Mouse (Mus musculus): ENCODE data around the gene Obp1a. TPM values are rescaled to one million over a fixed set of nuclear protein-coding genes. Genes with fewer than 3 reads are reported as not detected.

Obp1a gene
- polyA plus RNA-seq (2012; rRNA removed; ENCODE audit: low replicate concordance), result not detected in 2 replicates

DNA sequence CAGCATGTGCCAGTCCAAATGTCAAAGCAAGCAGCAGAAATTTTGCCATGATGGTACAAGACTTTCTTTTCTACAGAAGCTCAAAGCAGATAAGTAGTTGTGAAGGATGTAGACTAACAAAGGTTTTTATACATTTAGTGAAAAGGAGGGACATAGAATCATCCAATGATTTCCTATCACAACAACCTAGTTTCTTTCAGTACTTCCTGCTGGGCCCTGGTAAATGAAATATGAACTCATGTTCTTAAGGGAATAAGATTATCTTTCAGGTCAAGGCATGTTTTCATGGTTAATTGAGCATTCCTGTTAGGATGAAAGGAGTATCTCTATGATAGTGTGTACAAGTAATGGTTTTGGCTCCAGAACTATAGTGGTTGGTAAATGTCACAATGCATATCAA is at the start of gene Obp1a:
Obp1a (minus strand) TSS at position 101 of the 400 bp plus-strand sequence.

DNA sequence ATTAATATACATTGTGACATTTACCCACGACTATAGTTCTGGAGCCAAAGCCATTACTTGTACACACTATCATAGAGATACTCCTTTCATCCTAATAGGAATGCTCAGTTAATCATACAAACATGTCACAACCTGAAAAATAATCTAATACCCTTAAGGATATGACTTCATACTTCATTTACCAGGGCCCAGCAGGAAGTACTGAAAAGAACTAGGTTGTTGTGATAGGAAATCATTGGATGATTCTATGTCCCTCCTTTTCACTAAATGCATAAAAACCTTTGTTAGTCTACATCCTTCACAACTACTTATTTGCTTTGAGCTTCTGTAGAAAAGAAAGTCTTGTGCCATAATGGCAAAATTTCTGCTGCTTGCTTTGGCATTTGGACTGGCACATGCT is 34.0 kb upstream of the Obp1a start, which contains the start of gene Gm5938:
Gm5938 (plus strand) TSS at position 301 of the 400 bp plus-strand sequence.

Other genes starting within 250 kb of the Obp1a start
- 0.20 TPM in 1 of 2 replicates, not detected in the other for gene Pbsn, start 237.8 kb downstream of the Obp1a start, polyA plus RNA-seq (2012; rRNA removed; ENCODE audit: low replicate concordance)
- not detected in 2 replicates for gene Gm14744, start 226.6 kb downstream of the Obp1a start, polyA plus RNA-seq (2012; rRNA removed; ENCODE audit: low replicate concordance)
- gene 5430402E10Rik, start 166.3 kb downstream of the Obp1a start, polyA plus RNA-seq (2012; rRNA removed; ENCODE audit: low replicate concordance), result not detected in 2 replicates
- not detected in 2 replicates for gene Gm5938, start 34.1 kb upstream of the Obp1a start, polyA plus RNA-seq (2012; rRNA removed; ENCODE audit: low replicate concordance)
- not detected in 2 replicates for gene Obp1b, start 95.4 kb upstream of the Obp1a start, polyA plus RNA-seq (2012; rRNA removed; ENCODE audit: low replicate concordance)
- not detected in 2 replicates for gene Gm14743, start 154.5 kb upstream of the Obp1a start, polyA plus RNA-seq (2012; rRNA removed; ENCODE audit: low replicate concordance)